Mouse (Mus musculus) WW6 (cell line): ENCODE measurements at regions not wholly inside any gene's neighbourhood (a gene's known extent, or its start where the extent isn't known, plus 50 kb on each side); places are given as distances from the start of the nearest gene placed in this dataset.

Source experiments
- DNase-seq: peaks from one replicate; pipeline ENCODE4 v3.0.0-alpha.2; 2013; ENCODE audit warnings: low read depth, low spot score

DNA sequence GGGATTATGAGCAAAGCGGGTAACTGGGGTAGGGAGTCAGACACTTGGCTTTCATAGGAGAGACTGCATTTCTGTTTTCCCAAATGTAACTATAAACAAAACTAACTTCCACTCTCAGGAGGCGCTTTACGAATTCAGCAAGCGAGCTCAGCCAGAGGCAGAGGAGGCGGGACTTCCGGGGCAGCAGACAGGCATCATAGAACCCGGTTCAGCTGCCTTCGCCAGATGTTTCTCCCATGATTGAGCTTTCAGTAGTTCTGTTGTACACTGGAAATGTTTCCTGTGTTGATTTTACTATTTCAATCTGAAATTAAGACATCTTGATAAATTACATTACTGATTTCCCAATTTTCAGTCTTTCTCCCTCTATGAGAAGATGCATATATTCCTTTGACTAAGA, 92.9 kb downstream of the Zfp365 start:
- DNase-seq: no peak

DNA sequence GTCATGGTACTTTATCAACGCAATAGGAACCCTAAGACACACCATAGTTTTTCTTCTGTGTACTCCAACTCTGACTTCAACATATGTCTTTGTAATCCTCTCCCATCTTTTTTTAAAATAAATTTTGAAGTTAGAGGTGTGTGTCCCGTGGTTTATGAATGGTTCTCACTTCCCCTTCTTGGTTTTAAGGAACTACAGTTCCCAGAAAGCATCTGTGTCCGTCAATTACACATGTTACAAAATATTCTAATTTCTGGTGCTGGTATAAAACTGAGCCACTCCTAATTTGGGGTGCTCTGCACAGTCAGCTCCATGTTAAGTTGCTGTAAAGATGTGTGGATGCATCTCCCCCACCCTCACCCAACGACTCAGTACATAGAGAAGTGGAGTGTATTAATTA, 98.6 kb downstream of the Zfp365 start:
- no peak for DNase-seq

DNA sequence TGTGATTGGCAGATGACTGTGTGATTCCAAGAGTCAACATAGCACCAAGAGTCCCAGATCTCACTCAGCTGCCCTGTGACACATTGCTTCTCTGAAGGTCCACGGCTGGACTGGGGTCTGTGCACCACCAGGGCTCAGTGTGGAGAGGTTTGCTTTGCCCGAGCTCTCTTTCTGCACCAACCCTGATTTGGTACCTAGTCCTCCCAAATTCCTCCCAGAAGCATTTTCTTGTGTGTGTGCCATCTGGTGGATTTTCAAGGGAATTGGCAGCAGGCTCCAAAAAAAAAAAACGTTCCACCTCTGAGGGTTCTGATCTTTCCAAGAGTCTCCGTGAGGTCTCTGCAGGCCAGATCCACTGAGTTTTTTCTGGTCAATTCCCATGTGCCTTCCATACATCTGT, 107.3 kb downstream of the Zfp365 start:
- DNase-seq: no peak

DNA sequence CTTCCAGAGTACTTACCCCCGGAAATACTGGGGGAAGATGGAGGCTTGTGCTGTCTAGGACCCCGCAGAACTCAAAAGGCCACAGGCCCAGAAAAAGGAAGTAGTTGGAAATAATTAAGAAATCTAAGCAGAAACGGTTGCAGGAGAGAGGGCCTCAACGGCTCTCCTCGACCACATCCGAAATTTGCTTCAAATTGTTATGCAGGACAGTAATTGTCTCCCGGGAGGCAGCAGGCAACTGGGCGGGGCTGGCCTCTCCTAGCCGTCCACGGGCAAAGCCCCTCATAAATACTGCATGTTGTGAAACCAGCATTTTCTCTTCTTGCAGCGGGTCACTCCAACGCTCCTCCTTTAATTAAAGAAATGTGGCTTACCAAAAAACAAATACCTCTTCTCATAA, 107.8 kb downstream of the Zfp365 start:
- DNase-seq: no peak

DNA sequence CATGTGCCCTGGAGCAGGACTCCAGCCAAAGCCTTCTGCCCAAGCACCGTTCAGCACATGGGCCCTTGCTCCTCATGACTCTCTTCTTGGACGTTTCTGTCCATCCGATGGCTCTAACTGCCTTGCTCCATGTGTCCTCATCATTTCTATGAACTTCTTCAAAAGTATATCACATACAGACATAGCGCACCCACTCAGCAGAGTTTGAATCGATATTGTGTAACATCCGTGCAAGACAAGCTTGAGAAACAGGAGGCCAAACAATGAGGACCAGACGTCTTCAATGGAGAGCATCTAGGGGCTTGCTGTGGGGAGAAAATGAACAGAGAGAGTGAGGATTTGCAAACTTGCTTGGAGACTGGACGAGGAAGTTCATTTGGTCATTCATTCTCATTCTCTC, 110.3 kb downstream of the Zfp365 start:
- DNase-seq: no peak

DNA sequence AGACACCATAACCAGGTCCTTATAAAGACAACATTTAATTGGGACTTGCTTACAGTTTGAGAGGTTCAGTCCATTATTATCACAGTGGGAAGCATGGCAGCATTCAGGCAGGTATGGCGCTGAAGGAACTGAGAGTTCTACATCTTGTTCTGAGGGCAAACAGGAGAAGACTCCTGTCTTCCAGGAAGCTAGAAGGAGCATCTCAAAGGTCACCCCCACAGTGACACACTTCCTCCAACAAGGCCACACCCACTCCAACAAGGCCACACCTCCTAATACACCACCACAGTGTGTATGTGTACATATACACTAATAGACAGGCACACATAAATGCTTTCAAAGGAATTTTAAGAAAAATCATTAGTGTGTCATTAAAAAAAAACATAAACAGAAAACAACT, 110.8 kb downstream of the Zfp365 start:
- DNase-seq: no peak

DNA sequence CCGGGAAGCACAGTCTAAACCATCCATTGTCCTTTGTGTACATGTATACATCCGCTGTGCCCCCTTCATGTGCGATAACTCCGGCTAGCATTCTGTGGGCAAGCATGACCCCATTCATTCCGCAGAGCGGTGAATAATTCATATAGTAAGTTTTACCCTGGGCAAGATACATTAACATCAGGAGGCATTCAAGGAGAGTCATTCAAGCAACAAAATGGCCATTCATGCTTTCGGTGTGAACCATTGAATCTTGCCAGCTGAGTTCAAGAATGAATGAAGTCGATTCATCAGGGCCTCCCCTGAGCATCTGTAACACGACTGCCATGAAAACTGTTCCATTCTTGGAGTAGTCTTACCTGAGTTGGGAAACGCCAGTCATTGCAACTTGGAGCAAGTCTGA, 113.5 kb downstream of the Zfp365 start:
- no peak for DNase-seq

DNA sequence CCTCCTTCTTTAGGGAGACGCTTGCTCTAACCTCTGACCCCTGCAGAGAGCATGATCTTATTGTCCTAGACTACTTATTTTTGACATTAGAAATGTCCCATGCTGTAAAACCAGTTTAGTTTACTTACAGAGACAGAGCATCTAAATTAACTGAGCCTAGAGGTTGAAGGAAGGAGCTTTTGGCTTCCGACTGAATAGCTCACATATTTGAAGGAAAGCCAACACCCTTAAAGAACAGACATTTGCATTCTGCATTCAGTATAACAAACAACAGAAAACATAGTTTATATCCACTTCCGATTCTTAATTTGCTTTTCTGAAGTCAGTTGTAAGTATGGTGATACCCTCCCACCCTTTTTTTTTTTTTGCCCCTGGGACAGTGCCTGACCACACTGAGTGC, 119.3 kb downstream of the Zfp365 start:
- DNase-seq: no peak

DNA sequence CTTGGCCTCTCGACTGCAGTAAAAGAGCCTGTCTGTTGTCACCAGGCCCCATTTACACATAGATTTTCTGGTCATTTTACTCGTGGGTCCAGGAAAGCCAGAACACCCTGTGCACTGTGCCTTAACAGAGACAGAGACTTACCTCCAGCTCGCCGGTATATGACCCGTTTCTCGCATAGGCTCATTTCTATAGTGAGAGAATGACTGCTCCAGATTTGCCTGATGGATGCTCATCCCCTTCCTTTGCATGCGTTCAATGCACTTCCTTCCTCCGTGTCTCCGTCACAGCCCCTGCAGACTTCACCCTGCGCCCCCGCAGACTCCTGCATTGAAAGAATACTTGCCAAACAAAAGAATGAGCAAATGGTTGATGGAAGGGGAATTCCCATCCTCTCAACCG, 122.8 kb downstream of the Zfp365 start:
- DNase-seq: no peak

DNA sequence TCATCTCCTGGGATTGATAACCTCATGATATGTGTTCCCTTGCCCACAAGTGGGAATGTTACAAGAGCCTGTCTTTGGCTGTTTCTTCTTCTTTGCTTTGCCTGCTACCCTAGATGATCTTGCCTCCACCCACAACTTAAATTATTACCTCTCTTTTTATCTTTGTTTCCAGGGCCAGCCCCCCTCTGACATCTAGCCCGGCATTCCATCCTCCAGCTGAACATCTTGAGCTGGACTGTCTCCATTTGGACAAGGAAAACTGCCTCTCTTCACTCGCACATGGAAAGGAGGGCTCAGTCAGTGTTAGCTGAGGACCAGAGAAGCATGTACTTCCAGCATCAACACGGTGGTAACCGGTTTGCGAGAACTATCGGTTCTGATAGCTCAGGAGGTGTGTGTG, 124.3 kb downstream of the Zfp365 start:
- no peak for DNase-seq

DNA sequence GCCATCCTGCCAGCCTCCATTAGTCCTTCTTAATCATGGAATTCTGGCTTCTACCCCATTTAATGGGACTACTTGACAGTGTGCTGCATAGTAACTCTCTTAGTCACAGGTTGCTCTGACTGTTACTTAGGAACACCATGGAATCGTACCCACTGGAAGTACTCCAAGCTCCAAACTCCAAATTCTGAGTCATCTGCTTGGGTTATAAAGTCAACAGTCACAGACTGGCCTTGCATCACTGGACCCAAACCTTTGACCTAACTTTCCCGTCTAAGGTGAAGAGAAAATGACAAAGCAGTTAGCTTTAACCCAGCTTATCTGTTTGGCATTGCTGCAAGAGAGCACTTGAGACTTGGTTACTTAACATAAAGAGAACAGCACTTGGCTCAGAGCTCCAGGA, 126.9 kb downstream of the Zfp365 start:
- no peak for DNase-seq

DNA sequence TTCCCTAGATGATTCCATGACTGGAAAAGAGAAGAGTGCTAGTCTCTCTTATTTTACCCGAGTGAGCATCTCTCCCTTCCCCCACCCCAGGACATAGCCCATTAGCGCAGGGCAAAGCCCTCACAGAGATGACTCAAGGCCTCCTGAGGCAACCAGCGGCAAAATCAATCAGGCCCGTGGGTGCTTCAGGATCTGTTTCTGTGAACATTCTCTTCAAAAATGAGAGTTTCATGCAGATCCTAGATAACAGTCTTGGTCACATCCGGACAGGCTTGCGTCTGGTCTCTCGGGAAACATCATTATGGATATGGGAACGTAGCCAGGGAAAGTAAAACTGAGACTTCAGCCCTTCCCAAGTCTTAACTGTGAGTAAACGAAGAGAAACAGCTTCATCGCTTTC, 134.1 kb downstream of the Zfp365 start:
- DNase-seq: no peak

DNA sequence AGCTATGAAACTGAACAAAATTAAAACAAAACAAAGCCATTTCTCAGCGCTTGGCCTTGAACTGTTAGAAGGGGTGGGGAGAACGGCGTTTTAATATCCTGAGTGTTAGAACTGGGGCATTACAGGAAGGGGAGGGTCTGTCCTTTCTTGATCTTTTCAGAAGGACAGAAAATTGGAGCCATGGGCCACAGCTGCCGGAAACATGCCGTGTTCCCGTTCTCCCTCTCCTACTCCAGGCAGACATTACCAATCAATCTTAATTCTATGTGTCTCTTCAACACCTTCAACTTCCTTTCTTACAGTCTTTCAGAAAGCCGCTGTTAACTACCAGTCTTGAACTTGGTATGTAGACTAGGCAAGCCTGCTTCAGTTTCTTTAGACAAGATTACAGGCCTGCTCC, 134.7 kb downstream of the Zfp365 start:
- no peak for DNase-seq

DNA sequence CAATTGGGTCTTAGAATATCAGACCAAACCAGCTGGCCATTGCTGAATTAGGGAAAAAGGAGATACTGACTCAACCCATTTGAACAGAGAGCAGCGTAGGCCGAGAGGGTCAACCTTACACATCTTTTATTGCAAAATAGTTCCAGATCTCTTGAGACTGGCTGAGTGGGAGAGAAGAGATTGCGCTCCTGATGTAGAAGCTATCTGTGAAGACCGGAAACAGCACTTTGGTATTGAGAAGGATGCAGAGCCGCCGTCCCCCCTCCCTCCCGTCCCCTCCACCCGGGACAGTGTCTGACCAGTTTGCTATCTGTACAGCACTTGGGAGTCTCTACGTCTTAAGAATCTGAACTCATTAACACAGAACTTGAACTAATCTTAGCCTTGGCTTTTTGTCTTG, 135.6 kb downstream of the Zfp365 start:
- DNase-seq: no peak

DNA sequence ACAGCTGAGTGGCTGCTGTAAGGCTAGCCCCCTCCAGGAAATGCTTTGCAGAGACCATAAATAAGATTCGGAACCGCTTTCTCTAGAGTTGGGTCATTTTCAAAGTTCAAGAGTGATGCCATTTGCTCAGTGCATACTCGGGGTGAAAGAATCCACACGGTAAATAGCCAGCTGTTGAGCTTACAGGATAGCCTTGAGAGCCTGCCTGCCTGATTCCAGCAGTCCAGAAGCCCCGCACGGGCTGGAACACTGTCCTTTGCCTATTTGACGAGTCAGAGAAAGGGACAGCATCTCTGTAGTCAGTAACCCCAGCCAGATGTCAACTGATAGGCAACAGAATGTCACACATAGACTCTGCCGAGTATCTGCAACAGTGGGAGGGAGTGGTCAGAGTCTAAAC, 140.7 kb downstream of the Zfp365 start:
- DNase-seq: no peak

DNA sequence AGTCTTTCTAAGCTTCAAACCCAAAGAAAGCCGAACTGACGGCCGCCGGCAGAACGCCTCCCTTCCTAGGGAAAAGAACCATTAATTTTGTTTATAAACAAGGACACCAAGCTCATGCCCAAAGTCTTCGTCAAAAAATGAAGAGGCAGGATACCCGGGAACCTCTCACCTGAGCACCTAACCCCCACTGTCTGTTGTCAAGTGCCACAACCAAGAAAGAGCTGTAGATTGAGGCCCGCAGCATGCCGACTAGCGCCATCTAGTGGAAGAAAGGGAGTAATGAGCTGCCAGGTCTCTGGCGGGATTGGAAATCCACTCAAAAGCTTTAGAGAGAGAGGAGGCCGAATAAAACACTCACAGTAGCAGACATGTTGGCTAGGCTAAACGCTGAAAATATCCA, 146.4 kb downstream of the Zfp365 start:
- DNase-seq: peak; percentile 18

DNA sequence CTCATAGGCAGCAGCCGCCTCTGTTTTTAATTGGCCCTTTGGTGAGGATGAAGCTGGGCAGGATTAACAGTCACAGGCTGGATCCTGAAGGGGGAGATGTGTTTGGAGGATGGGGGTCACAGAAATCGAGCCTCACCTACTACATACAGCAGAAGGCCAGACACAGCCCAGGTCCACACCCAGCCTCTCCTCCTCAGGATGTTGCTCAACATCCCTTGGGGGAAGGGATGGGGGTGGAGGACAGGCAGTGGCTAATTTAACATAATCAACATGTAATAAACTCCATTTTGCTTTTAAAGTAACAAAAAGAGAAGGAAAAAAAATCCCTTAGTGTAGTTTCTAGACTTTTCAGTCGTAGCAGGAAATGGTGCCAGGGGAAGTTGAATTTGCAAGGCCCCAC, 152.0 kb downstream of the Zfp365 start:
- DNase-seq: no peak

DNA sequence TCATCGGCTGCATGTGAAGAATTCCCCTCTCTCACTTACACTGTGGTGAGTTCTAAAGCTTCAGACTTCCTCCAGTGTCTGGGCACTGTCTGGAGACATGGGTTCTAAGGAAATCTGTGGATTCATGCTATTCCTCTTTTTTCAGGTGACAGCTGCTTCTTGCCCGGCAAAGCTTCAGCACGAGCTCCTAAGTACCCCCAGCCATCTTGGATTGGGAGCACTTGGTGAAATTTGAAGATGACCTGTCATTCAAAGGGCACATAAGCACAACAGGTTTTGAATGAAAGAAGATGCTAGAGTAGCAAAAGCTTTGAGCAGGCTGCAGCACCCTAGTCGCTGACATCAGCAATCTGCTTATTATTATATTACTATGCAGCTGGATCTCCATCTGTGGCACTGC, 164.3 kb downstream of the Zfp365 start:
- no peak for DNase-seq

DNA sequence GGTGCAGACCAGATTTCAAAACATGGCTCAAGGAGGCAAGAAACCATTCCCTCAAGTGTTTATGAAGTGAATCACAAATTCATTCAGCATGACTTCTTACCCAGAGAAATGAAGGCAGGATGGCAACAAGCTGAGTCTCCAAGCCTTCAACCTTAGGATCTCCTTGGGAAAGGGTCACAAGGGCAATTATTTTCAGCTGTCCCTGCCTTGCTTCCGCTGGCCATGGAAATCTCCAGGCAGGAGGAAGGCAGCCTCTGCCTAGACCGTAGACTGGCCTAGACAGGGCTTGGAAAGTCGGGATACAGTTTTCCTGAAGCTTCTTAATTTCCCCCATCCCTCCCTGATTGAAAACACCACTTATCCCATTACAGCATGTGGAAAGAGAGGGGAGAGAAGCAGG, 165.0 kb downstream of the Zfp365 start:
- no peak for DNase-seq

DNA sequence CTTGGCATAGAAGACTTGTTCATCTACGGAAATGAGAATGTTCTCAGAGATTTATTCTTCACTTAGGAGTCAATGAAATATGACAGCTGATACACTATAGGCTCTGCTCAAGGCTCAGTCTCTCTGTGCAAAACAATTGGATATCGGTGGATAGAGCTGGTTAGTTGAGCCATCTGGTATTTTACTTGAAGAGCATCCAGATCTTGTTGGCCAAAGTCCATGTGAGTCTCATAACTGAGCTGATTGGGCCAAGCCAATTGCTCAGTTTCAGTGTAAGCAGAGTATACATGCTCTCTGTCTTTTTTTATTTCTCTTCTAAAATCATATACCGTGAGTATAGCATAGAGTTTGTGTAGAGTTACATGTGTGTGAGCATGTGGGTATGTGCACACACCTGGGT, 166.3 kb downstream of the Zfp365 start:
- DNase-seq: no peak

DNA sequence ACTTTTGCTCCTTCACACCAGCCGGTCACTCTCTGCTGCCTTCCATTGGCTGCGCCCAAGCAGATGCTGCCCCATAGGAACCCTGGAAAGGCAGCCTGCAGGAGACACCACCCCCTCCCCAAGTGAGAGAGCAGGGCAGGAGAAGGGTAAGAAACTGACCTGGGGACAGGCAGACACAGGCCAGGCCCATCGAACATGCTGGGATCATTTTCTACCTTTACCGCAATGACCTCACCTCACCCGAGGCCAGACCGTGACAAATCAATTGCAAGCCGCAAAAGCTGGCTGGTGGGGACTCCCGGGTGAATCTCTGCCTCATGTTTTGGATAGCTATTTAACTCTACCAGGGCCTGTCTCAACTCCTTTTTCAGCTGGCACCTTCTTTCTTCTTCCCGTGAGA, 168.9 kb downstream of the Zfp365 start:
- no peak for DNase-seq

DNA sequence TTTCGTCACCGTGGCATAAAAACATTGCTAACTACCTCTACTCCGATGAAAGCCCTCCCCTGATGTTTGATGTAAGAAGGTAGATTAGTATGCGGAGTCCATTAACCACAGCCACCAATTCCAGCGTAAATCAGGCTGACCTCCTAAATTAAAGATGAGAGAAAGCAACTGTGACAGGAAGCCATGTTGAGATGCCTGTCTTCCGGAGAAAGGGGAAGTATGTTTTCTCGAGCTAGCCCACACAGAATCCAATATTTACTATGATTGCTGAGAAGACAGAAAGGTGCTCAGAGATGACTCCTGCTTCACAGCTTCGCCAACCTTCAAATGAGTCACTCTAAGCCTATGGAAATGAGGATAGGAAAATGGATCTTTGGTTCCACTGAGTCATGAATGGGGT, 169.6 kb downstream of the Zfp365 start:
- no peak for DNase-seq

DNA sequence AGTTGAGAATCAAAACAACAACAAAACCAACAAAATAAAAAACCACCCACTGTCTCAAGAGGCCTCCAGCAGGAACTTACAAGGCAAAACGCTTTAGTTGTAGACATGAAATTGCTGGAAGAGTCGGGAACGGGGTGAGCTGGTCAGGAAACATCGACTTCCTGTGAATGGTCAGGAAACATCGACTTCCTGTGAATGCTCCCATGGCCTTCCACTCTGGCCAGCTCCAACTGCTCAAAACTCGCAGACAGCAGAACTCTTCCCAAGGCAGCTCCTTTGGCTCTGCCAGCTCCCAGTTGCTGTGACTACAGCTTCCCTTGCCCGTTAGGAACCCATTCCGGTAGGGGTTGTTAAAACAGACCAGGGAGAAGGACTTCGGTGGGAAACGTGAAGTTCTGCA, 170.2 kb downstream of the Zfp365 start:
- DNase-seq: no peak

DNA sequence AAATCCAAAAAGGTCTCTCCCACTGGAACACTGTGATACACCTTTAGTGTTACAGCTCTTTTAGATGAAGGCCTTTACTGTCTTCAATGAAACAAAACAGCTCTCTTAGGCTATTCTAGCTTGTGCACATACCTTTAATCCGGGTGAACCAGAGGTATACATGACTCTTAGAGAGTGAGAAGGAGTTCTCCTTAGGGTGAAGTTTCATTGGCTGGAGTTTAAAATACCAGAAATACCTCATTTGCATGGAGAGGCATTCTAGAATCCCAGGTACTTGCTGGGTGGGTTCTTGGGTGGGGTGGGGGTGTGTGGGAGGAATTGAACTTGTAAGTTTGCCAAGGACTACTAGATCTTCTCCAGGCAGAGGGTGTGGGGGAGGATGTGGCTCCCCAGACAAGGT, 173.3 kb downstream of the Zfp365 start:
- DNase-seq: no peak

DNA sequence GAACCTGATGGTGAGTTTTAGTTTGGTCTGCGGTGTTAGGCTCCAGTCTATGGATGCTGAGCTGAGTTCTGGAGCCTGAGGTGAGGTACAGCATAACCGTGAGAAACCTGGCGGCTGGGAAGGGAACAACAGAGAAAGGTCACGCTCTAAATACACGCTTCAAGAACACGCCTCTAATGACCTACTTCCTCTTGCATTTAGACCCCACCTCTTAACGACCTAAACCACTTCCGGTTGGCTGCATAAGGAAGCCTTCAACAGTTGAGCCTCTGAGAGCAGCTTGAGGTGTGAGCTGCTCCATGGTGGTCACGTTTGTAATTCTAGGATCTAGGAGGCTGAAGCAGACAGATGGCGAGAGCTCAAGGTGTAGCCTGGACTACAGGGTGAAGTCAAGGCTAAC, 175.8 kb downstream of the Zfp365 start:
- DNase-seq: no peak
